Comparison of ENCODE assay signal across 8 mouse cellular contexts in genomic region chr9:89736932-89737705, GRCm38 (mm10). TPM values are rescaled to one million over a fixed set of nuclear protein-coding genes. Genes with fewer than 3 reads are reported as not detected.
DNase-seq lines count a peak whose midpoint lies in the region; ATAC-seq lines count a peak whose summit lies in the region.

No protein-coding gene starts in this region.

- WGBS in hindbrain, embryonic 13.5 days = 8% methylated on average over 20 of the region's 20 CpGs
- WGBS in liver, embryonic 12.5 days (ENCODE audit: insufficient replicate concordance) = 10% methylated on average over 20 of the region's 20 CpGs
- 8% methylated on average over 20 of the region's 20 CpGs for WGBS in neural tube, embryonic 14.5 days

- DNase-seq in urinary bladder, postnatal 14 days (ENCODE audit: low spot score) = peak; percentile 8
- no peak for DNase-seq in urinary bladder, postnatal 10 days (ENCODE audit: low spot score)
- DNase-seq in embryo, embryonic 11 days = peak; percentile 79
- DNase-seq in spleen, adult 18-20 months = no peak

- 0 out of 2 replicates have a peak, but pooled peaks have one; percentile 36 for ATAC-seq in hindbrain, embryonic 13.5 days (ENCODE audit: low FRiP score)
- 0 out of 2 replicates have a peak, but pooled peaks have one; percentile 35 for ATAC-seq in liver, embryonic 12.5 days
- ATAC-seq in neural tube, embryonic 14.5 days (ENCODE audit: low read depth) = peak; percentile 70; the same call in 1 of the 2 replicates
- ATAC-seq in erythroid progenitor cell, adult 5-6 weeks (replicated peaks; ENCODE audit: low FRiP score, poor library complexity, severe bottlenecking) = no peak

- H3K4me1 ChIP-seq in hindbrain, embryonic 13.5 days (replicated peaks) = peaks cover 15% of the 10 kb centered on the region
- no peaks in the 10 kb centered on the region for H3K4me1 ChIP-seq in liver, embryonic 12.5 days
- no peaks in the 10 kb centered on the region for H3K4me1 ChIP-seq in neural tube, embryonic 14.5 days (ENCODE audit: control insufficient read depth, insufficient read depth, low read length)

- no peaks in the 10 kb centered on the region for H3K9me3 ChIP-seq in hindbrain, embryonic 13.5 days
- no peaks in the 10 kb centered on the region for H3K9me3 ChIP-seq in liver, embryonic 12.5 days (replicated peaks)
- no peaks in the 10 kb centered on the region for H3K9me3 ChIP-seq in neural tube, embryonic 14.5 days (ENCODE audit: control insufficient read depth, low read length)

- H3K4me3 ChIP-seq in hindbrain, embryonic 13.5 days = peak overlapping the region; percentile 16
- H3K4me3 ChIP-seq in liver, embryonic 12.5 days = no peak overlapping the region
- H3K4me3 ChIP-seq in neural tube, embryonic 14.5 days (ENCODE audit: low read depth, low read length) = peak overlapping the region; percentile 4; the same call in 1 of the 2 replicates

- peaks cover 28% of the 10 kb centered on the region for H3K27me3 ChIP-seq in hindbrain, embryonic 13.5 days
- H3K27me3 ChIP-seq in liver, embryonic 12.5 days (replicated peaks) = peaks cover 4% of the 10 kb centered on the region; the same call in 1 of the 2 replicates
- peaks cover 4% of the 10 kb centered on the region for H3K27me3 ChIP-seq in neural tube, embryonic 14.5 days (ENCODE audit: control insufficient read depth, insufficient read depth, low read length)

- H3K9ac ChIP-seq in hindbrain, embryonic 13.5 days = no peak overlapping the region
- no peak overlapping the region for H3K9ac ChIP-seq in liver, embryonic 12.5 days
- H3K9ac ChIP-seq in neural tube, embryonic 14.5 days (replicated peaks; ENCODE audit: low read depth, low read length) = no peak overlapping the region

- peak overlapping the region; percentile 47 for H3K4me2 ChIP-seq in hindbrain, embryonic 13.5 days
- H3K4me2 ChIP-seq in liver, embryonic 12.5 days = no peak overlapping the region
- H3K4me2 ChIP-seq in neural tube, embryonic 14.5 days (ENCODE audit: low read depth, low read length) = peak overlapping the region; percentile 35

- H3K27ac ChIP-seq in hindbrain, embryonic 13.5 days = no peak overlapping the region
- H3K27ac ChIP-seq in liver, embryonic 12.5 days = no peak overlapping the region
- H3K27ac ChIP-seq in neural tube, embryonic 14.5 days (ENCODE audit: low read depth, low read length) = no peak overlapping the region

- H3K36me3 ChIP-seq in hindbrain, embryonic 13.5 days = no peaks in the 10 kb centered on the region
- no peaks in the 10 kb centered on the region for H3K36me3 ChIP-seq in liver, embryonic 12.5 days
- no peaks in the 10 kb centered on the region for H3K36me3 ChIP-seq in neural tube, embryonic 14.5 days (ENCODE audit: control insufficient read depth, insufficient read depth, low read length)

RNA-seq across cellular contexts. Expression of gene Ankrd34c, which starts 1.2 kb away (rescaled TPM):
- 0.12 and 0.14 TPM in 2 replicates for polyA plus RNA-seq in hindbrain, embryonic 13.5 days (2015; fragmentation: Nextera tagmentation; extraction: Ambion mirVana)
- not detected in 2 replicates for polyA plus RNA-seq in liver, embryonic 12.5 days (2016; fragmentation: Nextera tagmentation; extraction: Ambion mirVana)
- polyA plus RNA-seq in neural tube, embryonic 14.5 days (2014; fragmentation: Nextera tagmentation; extraction: Ambion mirVana) = 1.1 and 1.5 TPM in 2 replicates
- total RNA-seq in erythroid progenitor cell, adult 5-6 weeks (2015; ENCODE audit: low replicate concordance) = not detected in 2 replicates
- not detected in 2 replicates for total RNA-seq in erythroid progenitor cell, adult 5-6 weeks (2017; ENCODE audit: low replicate concordance)

RNA-seq across cellular contexts. Expression of gene Tmed3, which starts 32.3 kb away (rescaled TPM):
- 43.8 and 46.7 TPM in 2 replicates for polyA plus RNA-seq in hindbrain, embryonic 13.5 days (2015; fragmentation: Nextera tagmentation; extraction: Ambion mirVana)
- polyA plus RNA-seq in liver, embryonic 12.5 days (2016; fragmentation: Nextera tagmentation; extraction: Ambion mirVana) = 40.2 and 41.4 TPM in 2 replicates
- 53.2 and 61.2 TPM in 2 replicates for polyA plus RNA-seq in neural tube, embryonic 14.5 days (2014; fragmentation: Nextera tagmentation; extraction: Ambion mirVana)
- 33.5 and 51.6 TPM in 2 replicates for total RNA-seq in erythroid progenitor cell, adult 5-6 weeks (2015; ENCODE audit: low replicate concordance)
- 19.6 and 45.5 TPM in 2 replicates for total RNA-seq in erythroid progenitor cell, adult 5-6 weeks (2017; ENCODE audit: low replicate concordance)

Comparison
In these comparisons a context has a peak if more than half of its experiments do, and no peak if none do; other contexts are left out.
1. DNase-seq: peak in urinary bladder, postnatal 14 days (single experiment) and embryo, embryonic 11 days (single experiment); none in urinary bladder, postnatal 10 days (single experiment) and spleen, adult 18-20 months (0 of 2).